24 mouse cellular contexts compared by ENCODE assay signal in genomic region chr2:160131797-160132196, GRCm38 (mm10).
DNase-seq lines count a peak whose midpoint lies in the region; ATAC-seq lines count a peak whose summit lies in the region.
"Had no signal": no experiment of that assay in that cellular context is flagged by ENCODE, and none has a peak within 500 bp of the region (broad histone marks: within the 10 kb centered on the region; RNA-seq: fewer than 3 reads in every experiment).

No protein-coding gene starts in this region.

- WGBS in hindbrain, embryonic 11.5 days: 45% methylated on average over 2 of the region's 2 CpGs
- 34% methylated on average over 2 of the region's 2 CpGs for WGBS in hindbrain, embryonic 10.5 days

- no peaks in the 10 kb centered on the region for H3K9me3 ChIP-seq in hindbrain, embryonic 11.5 days (ENCODE audit: control insufficient read depth, low read length)
- H3K9me3 ChIP-seq in hindbrain, embryonic 10.5 days: no peaks in the 10 kb centered on the region
- H3K9me3 ChIP-seq: forebrain, embryonic 15.5 days; heart, embryonic 13.5 days; limb, embryonic 13.5 days; lung, embryonic 15.5 days; midbrain, embryonic 12.5 days had no signal

- DNase-seq in hindbrain, embryonic 11.5 days (ENCODE audit: low spot score): peak; percentile 10
- no peak for DNase-seq in hindbrain, embryonic 10.5 days (ENCODE audit: low spot score)
- peak; percentile 15 for DNase-seq in R1 (ENCODE audit: low read depth, low spot score)
- peak; percentile 3 for DNase-seq in embryo, embryonic 10 days (ENCODE audit: low spot score)
- peak; percentile 25 for DNase-seq in retina, embryonic 14.5 days (ENCODE audit: low spot score)
- no peak for DNase-seq in gastrocnemius, postnatal 4 days (ENCODE audit: low spot score in 2 of 2)
- no peak for DNase-seq in layer of hippocampus, adult 9-10 months (ENCODE audit: low spot score)
- DNase-seq: adrenal gland, adult 2 months; adrenal gland, postnatal 36 days; cerebellum, adult 8-10 months; cerebellum, postnatal 25 days; heart, postnatal 10 days; kidney, postnatal 25 days; thymus, postnatal 4 days had no signal

- H3K4me3 ChIP-seq in hindbrain, embryonic 11.5 days (ENCODE audit: low read depth, low read length): no peak overlapping the region
- H3K4me3 ChIP-seq in hindbrain, embryonic 10.5 days: no peak overlapping the region
- H3K4me3 ChIP-seq: erythroblast, embryonic 14.5 days; forebrain, embryonic 15.5 days; heart, embryonic 13.5 days; left cerebral cortex, adult 2 months; limb, embryonic 13.5 days; lung, embryonic 15.5 days; midbrain, embryonic 12.5 days had no signal

- H3K27ac ChIP-seq in hindbrain, embryonic 11.5 days (ENCODE audit: low read depth, low read length): no peak overlapping the region
- no peak overlapping the region for H3K27ac ChIP-seq in hindbrain, embryonic 10.5 days
- H3K27ac ChIP-seq: forebrain, embryonic 15.5 days; heart, embryonic 13.5 days; left cerebral cortex, adult 2 months; limb, embryonic 13.5 days; lung, embryonic 15.5 days; midbrain, embryonic 12.5 days had no signal

- H3K36me3 ChIP-seq in hindbrain, embryonic 11.5 days (ENCODE audit: control insufficient read depth, insufficient read depth, low read length): no peaks in the 10 kb centered on the region
- H3K36me3 ChIP-seq in hindbrain, embryonic 10.5 days: no peaks in the 10 kb centered on the region
- H3K36me3 ChIP-seq: forebrain, embryonic 15.5 days; heart, embryonic 13.5 days; limb, embryonic 13.5 days; lung, embryonic 15.5 days; midbrain, embryonic 12.5 days had no signal

- no peaks in the 10 kb centered on the region for H3K4me1 ChIP-seq in hindbrain, embryonic 11.5 days (replicated peaks; ENCODE audit: control insufficient read depth, insufficient read depth, low read length)
- H3K4me1 ChIP-seq in hindbrain, embryonic 10.5 days (replicated peaks): peaks cover 8% of the 10 kb centered on the region
- H3K4me1 ChIP-seq: forebrain, embryonic 15.5 days; heart, embryonic 13.5 days; limb, embryonic 13.5 days; lung, embryonic 15.5 days had no signal

- H3K9ac ChIP-seq in hindbrain, embryonic 11.5 days (ENCODE audit: low read depth, low read length): no peak overlapping the region
- H3K9ac ChIP-seq: forebrain, embryonic 15.5 days; heart, embryonic 13.5 days; limb, embryonic 13.5 days; lung, embryonic 15.5 days; midbrain, embryonic 12.5 days had no signal

- no peak overlapping the region for H3K4me2 ChIP-seq in hindbrain, embryonic 11.5 days (replicated peaks; ENCODE audit: low read depth, low read length)
- H3K4me2 ChIP-seq: forebrain, embryonic 15.5 days; heart, embryonic 13.5 days; limb, embryonic 13.5 days; liver, embryonic 11.5 days; lung, embryonic 15.5 days; midbrain, embryonic 12.5 days had no signal

- no peaks in the 10 kb centered on the region for H3K27me3 ChIP-seq in hindbrain, embryonic 11.5 days (ENCODE audit: control insufficient read depth, insufficient read depth, low read length)
- H3K27me3 ChIP-seq in hindbrain, embryonic 10.5 days (ENCODE audit: insufficient read depth, poor library complexity, severe bottlenecking): no peaks in the 10 kb centered on the region; the same call in none of the 2 replicates
- H3K27me3 ChIP-seq: forebrain, embryonic 15.5 days; heart, embryonic 13.5 days; limb, embryonic 13.5 days; lung, embryonic 15.5 days had no signal

- ATAC-seq in hindbrain, embryonic 11.5 days (ENCODE audit: low FRiP score): no peak
- ATAC-seq: activated CD4-positive, CD25-positive, alpha-beta regulatory T cell, adult 4 months; forebrain, embryonic 15.5 days; hindbrain, embryonic 16.5 days had no signal

Comparison
In these comparisons a context has a peak if more than half of its experiments do, and no peak if none do; other contexts are left out.
1. DNase-seq: peak in hindbrain, embryonic 11.5 days (single experiment), R1 (single experiment), embryo, embryonic 10 days (single experiment) and retina, embryonic 14.5 days (single experiment); none in hindbrain, embryonic 10.5 days (single experiment), gastrocnemius, postnatal 4 days (0 of 2) and layer of hippocampus, adult 9-10 months (single experiment).